Mouse (Mus musculus): ENCODE measurements at regions not wholly inside any gene's neighbourhood (a gene's known extent, or its start where the extent isn't known, plus 50 kb on each side); places are given as distances from the start of the nearest gene placed in this dataset.

DNA sequence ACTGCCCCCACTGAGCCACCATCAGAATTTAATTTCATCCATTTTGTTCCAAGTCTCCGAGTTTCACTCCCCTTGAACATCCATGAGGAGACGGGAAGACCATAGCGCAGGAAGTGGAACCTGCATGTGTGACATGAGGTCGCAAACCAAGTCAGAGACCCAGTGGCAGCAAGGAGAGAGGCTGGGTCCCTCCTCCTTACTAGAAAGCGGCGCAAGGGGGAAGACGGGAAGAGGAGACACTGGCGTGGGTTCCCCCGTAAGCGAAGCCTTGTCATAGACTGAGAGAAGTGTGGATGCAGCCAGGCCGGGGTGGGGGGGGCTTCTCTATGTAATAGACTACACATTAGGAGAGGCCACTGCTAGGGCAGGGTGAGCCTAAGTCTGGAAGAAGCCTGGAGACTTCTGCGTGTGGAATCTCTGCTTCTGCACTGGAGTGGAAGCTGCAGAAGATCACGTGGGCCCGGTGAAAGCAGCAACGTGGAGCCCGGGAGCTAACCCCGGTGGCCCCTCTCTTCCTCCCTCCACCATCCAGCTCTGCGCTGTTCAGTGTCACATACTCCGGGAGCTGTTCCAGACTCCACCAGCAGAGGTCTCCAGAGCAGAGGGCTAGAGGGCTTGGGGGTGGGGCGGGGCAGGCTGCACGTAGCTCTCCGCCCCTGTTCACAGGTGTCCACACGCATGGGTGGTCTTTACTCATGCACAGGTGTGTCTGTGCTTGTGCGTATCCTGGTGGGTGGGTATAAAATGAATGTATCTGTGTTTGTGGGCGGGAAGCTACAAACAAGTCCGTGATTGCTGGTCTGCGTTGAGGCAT is 159.4 kb downstream of the Zfp36l2 start:
- TF ChIP-seq CTCF (IDR thresholded peaks at IDR 0.05; ENCODE audit: borderline replicate concordance, insufficient read depth, low read length) (peak; percentile 74), POLR2A (IDR thresholded peaks at IDR 0.05; ENCODE audit: low read depth, low read length) (no peak)

Data from embryonic fibroblast, embryonic 13.5 days (primary cell).